Mouse (Mus musculus) liver, adult 2 months (tissue): ENCODE data around the gene Gfod1. TPM values are rescaled to one million over a fixed set of nuclear protein-coding genes. Genes with fewer than 3 reads are reported as not detected.

Experiments
- DNase-seq: peaks from one replicate; pipeline ENCODE4 v3.0.0-alpha.2; 2011; ENCODE audit warnings: low read depth, low spot score; ENCODE audit errors: extremely low read depth
- H3K27ac ChIP-seq: fragments of 200-500 bp; replicated peaks from 2 replicates; pipeline ENCODE4 v1.5.1; 2012; ENCODE audit warnings: low read depth, mild to moderate bottlenecking, control low read depth, inconsistent platforms, low read length; ENCODE audit not compliant: insufficient read depth
- H3K27me3 ChIP-seq: fragments of 200-500 bp; 2 replicates; pipeline ENCODE4 v1.6.1; 2012; ENCODE audit warnings: mild to moderate bottlenecking, moderate library complexity, low read length, inconsistent platforms; ENCODE audit not compliant: control insufficient read depth, insufficient read depth
- H3K36me3 ChIP-seq: fragments of 200-500 bp; 2 replicates; pipeline ENCODE4 v1.6.1; 2012; ENCODE audit warnings: low read length, inconsistent platforms; ENCODE audit not compliant: control insufficient read depth, insufficient read depth
- H3K4me1 ChIP-seq: fragments of 200-500 bp; 2 replicates; pipeline ENCODE4 v1.6.1; 2011; ENCODE audit warnings: low read length; ENCODE audit not compliant: control insufficient read depth, insufficient read depth
- H3K4me3 ChIP-seq: fragments of 200-500 bp; 2 replicates; pipeline ENCODE4 v1.5.1; 2011; ENCODE audit warnings: low read depth, mild to moderate bottlenecking, control low read depth, low read length, moderate library complexity; ENCODE audit not compliant: insufficient read depth
- H3K79me2 ChIP-seq: fragments of 200-500 bp; 2 replicates; pipeline ENCODE4 v1.6.1; 2012; ENCODE audit warnings: inconsistent platforms, mild to moderate bottlenecking, low read length, moderate library complexity; ENCODE audit not compliant: control insufficient read depth, insufficient read depth
- H3K9ac ChIP-seq: fragments of 200-500 bp; 2 replicates; pipeline ENCODE4 v1.6.1; 2012; ENCODE audit warnings: low read depth, mild to moderate bottlenecking, control low read depth, inconsistent platforms, low read length
- CTCF ChIP-seq: fragments of 200-500 bp; IDR thresholded peaks from 2 replicates; pipeline ENCODE4 v1.5.1; 2011; ENCODE audit warnings: low read depth, low read length, control low read depth
- POLR2A ChIP-seq: fragments of 200-500 bp; IDR thresholded peaks from 2 replicates; pipeline ENCODE4 v1.6.1; 2011; ENCODE audit warnings: low read length, control low read depth; ENCODE audit not compliant: insufficient read depth; ENCODE audit errors: extremely low read depth
- WGBS: fragments of 180-500 bp; shearing (Covaris S2); methylation state at CpG from one replicate; pipeline ENCODE4 v1.1.7; 2018; 5-methylcytosine and 5-hydroxymethylcytosine counted together
- polyA plus RNA-seq: library from polyadenylated mRNA; depleted of rRNA; stranded (reverse); fragments of >200 nt; gene quantifications from 2 replicates; pipeline ENCODE4 v1.2.3, GENCODE M21; 2012
- total RNA-seq: library from RNA; depleted of rRNA; stranded (reverse); fragments of >200 nt; gene quantifications from 2 replicates; pipeline ENCODE4 v1.2.3, GENCODE M21; 2014

The Gfod1 gene
- total and polyA plus RNA-seq, 2 experiments, result 0.61 to 1.0 TPM

- TF ChIP-seq POLR2A (no peak), CTCF (no peak)
- Histone ChIP-seq H3K27me3 (no peaks in the 10 kb centered on the region), H3K36me3 (no peaks in the 10 kb centered on the region), H3K4me3 (no peak overlapping the region), H3K27ac (no peak overlapping the region), H3K79me2 (no peaks in the 10 kb centered on the region), H3K9ac (no peak overlapping the region), H3K4me1 (peaks cover 3% of the 10 kb centered on the region; the same call in 1 of the 2 replicates)
- 25% methylated on average over 7 of the region's 7 CpGs for WGBS
- DNase-seq, result no peak
Measured at GRCm38 (mm10) chr13:43193266-43193665, 110.7 kb downstream of the Gfod1 start.

GRCm38 (mm10) chr13:43191741-43192192, 112.2 kb downstream of the Gfod1 start:
- peaks cover 3% of the 10 kb centered on the region; the same call in 1 of the 2 replicates for H3K4me1 ChIP-seq
- TF ChIP-seq CTCF, result no peak
- no peak for TF ChIP-seq POLR2A
- H3K4me3 ChIP-seq, result no peak overlapping the region
- H3K27ac ChIP-seq, result no peak overlapping the region
- H3K79me2 ChIP-seq, result no peaks in the 10 kb centered on the region
- no peaks in the 10 kb centered on the region for H3K36me3 ChIP-seq
- WGBS, result 9% methylated on average over 14 of the region's 14 CpGs
- no peak for DNase-seq
- no peaks in the 10 kb centered on the region for H3K27me3 ChIP-seq
- 0 out of 2 replicates have a peak overlapping the region, but pooled peaks have one; percentile 42 for H3K9ac ChIP-seq

GRCm38 (mm10) chr13:43191290-43191689, 112.7 kb downstream of the Gfod1 start:
- no peak for TF ChIP-seq POLR2A
- TF ChIP-seq CTCF, result no peak
- H3K4me3 ChIP-seq, result no peak overlapping the region
- H3K27me3 ChIP-seq, result no peaks in the 10 kb centered on the region
- WGBS, result 24% methylated on average over 2 of the region's 2 CpGs
- H3K79me2 ChIP-seq, result no peaks in the 10 kb centered on the region
- no peak overlapping the region for H3K27ac ChIP-seq
- no peak for DNase-seq
- H3K4me1 ChIP-seq, result peaks cover 3% of the 10 kb centered on the region; the same call in 1 of the 2 replicates
- H3K9ac ChIP-seq, result no peak overlapping the region
- no peaks in the 10 kb centered on the region for H3K36me3 ChIP-seq

GRCm38 (mm10) chr13:43187736-43188135, 116.2 kb downstream of the Gfod1 start:
- Histone ChIP-seq H3K4me1 (peaks cover 5% of the 10 kb centered on the region; the same call in 1 of the 2 replicates), H3K9ac (no peak overlapping the region), H3K79me2 (no peaks in the 10 kb centered on the region), H3K36me3 (no peaks in the 10 kb centered on the region), H3K4me3 (no peak overlapping the region), H3K27me3 (no peaks in the 10 kb centered on the region), H3K27ac (no peak overlapping the region)
- TF ChIP-seq CTCF, result no peak
- TF ChIP-seq POLR2A, result no peak
- DNase-seq, result no peak
- 98% methylated on average over 4 of the region's 4 CpGs for WGBS

DNA sequence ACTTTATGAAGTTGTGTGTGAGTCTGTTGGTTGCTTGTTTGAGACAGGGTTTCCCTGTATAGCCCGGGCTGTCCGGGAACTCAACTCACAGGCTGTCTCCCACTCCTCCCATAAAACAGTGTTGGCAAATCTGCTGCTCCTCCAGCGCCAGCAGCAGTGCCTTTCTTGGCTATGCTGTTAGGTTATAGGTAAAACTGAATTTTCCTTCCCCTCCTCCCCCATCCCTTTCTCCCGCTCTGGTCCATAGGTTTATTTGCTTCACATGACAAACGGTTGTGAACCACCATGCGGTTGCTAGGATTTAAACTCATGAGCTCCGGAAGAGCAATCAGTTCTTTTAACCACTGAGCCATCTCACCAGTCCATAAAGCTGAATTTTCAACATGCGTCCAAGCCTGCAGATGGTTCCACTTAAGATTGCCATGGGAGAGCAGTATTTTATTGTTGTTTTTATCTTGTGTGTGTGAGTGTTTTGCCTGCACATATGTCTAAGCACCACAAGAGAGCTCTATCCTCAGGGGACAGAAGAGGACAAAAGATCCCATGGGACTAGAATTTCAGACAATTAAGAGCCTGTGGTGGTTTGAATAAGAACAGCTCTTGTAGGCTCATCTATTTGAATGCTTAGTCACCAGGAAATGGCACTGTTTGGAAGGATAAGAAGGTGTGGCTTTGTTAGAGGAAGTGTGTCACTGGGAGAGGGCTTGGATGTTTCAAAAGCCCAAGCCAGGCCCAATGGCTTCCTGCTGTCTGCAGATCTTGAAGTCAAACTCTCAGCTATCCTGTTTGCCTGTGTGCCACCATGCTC, 120.5 kb downstream of the Gfod1 start:
- whole genome bisulfite sequencing, result 36% methylated on average over 8 of the region's 8 CpGs
- Histone ChIP-seq H3K36me3 (no peaks in the 10 kb centered on the region), H3K4me3 (peak overlapping the region; percentile 20; the same call in 1 of the 2 replicates), H3K27ac (no peak overlapping the region), H3K9ac (peak overlapping the region; percentile 3; the same call in 1 of the 2 replicates), H3K27me3 (no peaks in the 10 kb centered on the region), H3K79me2 (no peaks in the 10 kb centered on the region), H3K4me1 (0 out of 2 replicates have a peak, but pooled peaks cover 2% of the 10 kb centered on the region)
- no peak for DNase-seq
- no peak for TF ChIP-seq CTCF
- no peak for TF ChIP-seq POLR2A
